Mouse (Mus musculus) bone marrow macrophage, adult 2 months (primary cell): Measurements from ENCODE around the gene Spg21. TPM values are rescaled to one million over a fixed set of nuclear protein-coding genes. Genes with fewer than 3 reads are reported as not detected.
A peak's percentile ranks its signal among the peaks of the same experiment; 100 is the strongest.

Experiments
- H3K27ac ChIP-seq: 2 replicates; pipeline ENCODE4 v1.5.1; 2012; ENCODE audit warnings: low read depth, low read length; ENCODE audit not compliant: insufficient read depth
- H3K4me1 ChIP-seq: 2 replicates; pipeline ENCODE4 v1.6.1; 2012; ENCODE audit warnings: low read length; ENCODE audit not compliant: control insufficient read depth, insufficient read depth
- H3K4me3 ChIP-seq: 2 replicates; pipeline ENCODE4 v1.5.1; 2012; ENCODE audit warnings: mild to moderate bottlenecking, low read length, moderate library complexity; ENCODE audit not compliant: insufficient read depth
- CTCF ChIP-seq: IDR thresholded peaks from 2 replicates; pipeline ENCODE4 v1.5.1; 2012; ENCODE audit warnings: low read depth, mild to moderate bottlenecking, low read length, moderate library complexity
- POLR2A ChIP-seq: IDR thresholded peaks from 2 replicates; pipeline ENCODE4 v1.6.1; 2012; ENCODE audit warnings: mild to moderate bottlenecking, low read depth, low read length, borderline replicate concordance
- polyA plus RNA-seq: library from polyadenylated mRNA; stranded (reverse); fragments of >200 nt; gene quantifications from 2 replicates; pipeline ENCODE4 v1.2.4, GENCODE M21; 2012; ENCODE audit not compliant: missing spikeins, insufficient read depth, insufficient read length

Gene Spg21
- polyA plus RNA-seq: 95.1 and 104 TPM in 2 replicates

GRCm38 (mm10) chr9:65460732-65461442 is at the start of gene Spg21:
Gene Spg21 (plus strand): TSS chr9:65460947.
- H3K4me3 ChIP-seq: peak within 1 kb of the TSS; percentile 91
- H3K4me1 ChIP-seq: peaks cover 30% of the 10 kb centered on the region
- peak within 1 kb of the TSS; percentile 94 for H3K27ac ChIP-seq
- TF ChIP-seq CTCF: no peak
- no peak for TF ChIP-seq POLR2A

- H3K4me1 ChIP-seq: no peaks in the 10 kb centered on the region
- TF ChIP-seq POLR2A (no peak), CTCF (no peak)
- no peak overlapping the region for H3K27ac ChIP-seq
- no peak overlapping the region for H3K4me3 ChIP-seq
Observed at GRCm38 (mm10) chr9:65411326-65411725, 49.4 kb upstream of the Spg21 start.

DNA sequence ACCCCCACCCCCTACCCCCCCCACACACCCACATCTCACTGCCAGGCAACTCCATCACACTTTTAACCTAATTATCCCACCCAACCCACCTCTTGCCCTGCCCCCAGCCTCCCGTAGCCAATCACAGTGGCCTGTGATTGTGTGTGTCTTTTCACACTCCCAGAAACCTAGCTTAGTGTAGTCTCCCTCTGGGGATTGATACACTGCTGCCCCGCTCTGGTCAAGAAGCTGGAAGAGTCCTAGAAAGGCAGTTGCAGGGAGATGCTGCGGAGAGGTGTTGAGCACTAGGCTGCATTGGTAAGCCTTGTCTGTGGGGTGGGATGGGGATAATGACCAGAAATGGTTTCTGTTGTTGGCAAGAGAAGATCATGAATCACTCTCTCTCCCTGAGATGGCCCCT is 43.0 kb upstream of the Spg21 start:
- TF ChIP-seq POLR2A (no peak), CTCF (no peak)
- no peak overlapping the region for H3K27ac ChIP-seq
- no peaks in the 10 kb centered on the region for H3K4me1 ChIP-seq
- H3K4me3 ChIP-seq: no peak overlapping the region

DNA sequence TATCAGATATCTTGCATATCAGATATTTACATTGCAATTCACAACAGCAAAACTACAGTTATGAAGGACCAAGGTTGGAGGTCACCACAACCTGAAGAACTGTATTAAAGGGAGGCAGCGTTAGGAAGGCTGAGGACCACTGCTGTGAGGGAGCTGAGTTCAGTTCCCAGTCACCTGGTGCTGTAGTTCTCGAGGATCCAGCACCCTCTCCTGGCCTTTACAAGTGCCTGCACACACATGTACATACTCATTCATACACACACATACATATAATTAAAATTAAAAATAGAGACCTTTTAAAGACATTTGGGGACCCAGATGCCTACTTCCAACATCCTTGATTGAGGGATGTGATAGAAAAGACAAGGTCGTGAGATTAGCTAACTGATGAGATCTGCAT is 41.1 kb upstream of the Spg21 start:
- TF ChIP-seq POLR2A (no peak), CTCF (no peak)
- Histone ChIP-seq H3K27ac (no peak overlapping the region), H3K4me1 (peaks cover 4% of the 10 kb centered on the region), H3K4me3 (no peak overlapping the region)

GRCm38 (mm10) chr9:65422760-65423501 is 37.8 kb upstream of the Spg21 start, which contains the start of gene Slc51b:
Gene Slc51b (minus strand): TSS chr9:65422955.
- peaks cover 7% of the 10 kb centered on the region for H3K4me1 ChIP-seq
- no peak within 1 kb of the TSS for H3K4me3 ChIP-seq
- H3K27ac ChIP-seq: no peak within 1 kb of the TSS
- TF ChIP-seq CTCF (no peak), POLR2A (no peak)

DNA sequence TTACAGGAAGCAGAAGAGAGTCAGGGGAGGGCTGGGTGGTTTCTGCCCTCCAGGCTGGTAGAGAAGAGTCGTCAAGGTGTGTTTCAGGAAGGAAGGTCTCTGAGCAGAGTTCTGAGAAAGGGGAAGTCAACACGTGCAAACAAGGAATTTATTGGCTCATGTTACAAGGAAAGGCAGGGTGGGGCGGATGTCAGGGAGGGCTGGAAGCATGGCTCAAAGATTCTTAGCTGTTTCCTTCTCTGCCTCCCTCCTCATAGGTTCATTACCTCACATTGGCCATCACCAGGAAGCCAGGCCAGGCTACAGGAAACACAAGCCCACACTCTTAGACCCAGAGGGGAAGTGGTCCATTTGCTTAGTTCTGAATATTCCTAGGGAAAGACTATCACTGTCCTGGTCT is 36.4 kb upstream of the Spg21 start:
- TF ChIP-seq POLR2A (no peak), CTCF (no peak)

GRCm38 (mm10) chr9:65427511-65427910 is 33.2 kb upstream of the Spg21 start:
- Histone ChIP-seq H3K4me1 (peaks cover 7% of the 10 kb centered on the region), H3K27ac (no peak overlapping the region), H3K4me3 (no peak overlapping the region)
- TF ChIP-seq CTCF: no peak
- no peak for TF ChIP-seq POLR2A

More for the DNA sequence above, 36.4 kb upstream of the Spg21 start:
- Histone ChIP-seq H3K27ac (no peak overlapping the region), H3K4me1 (peaks cover 7% of the 10 kb centered on the region), H3K4me3 (no peak overlapping the region)

DNA sequence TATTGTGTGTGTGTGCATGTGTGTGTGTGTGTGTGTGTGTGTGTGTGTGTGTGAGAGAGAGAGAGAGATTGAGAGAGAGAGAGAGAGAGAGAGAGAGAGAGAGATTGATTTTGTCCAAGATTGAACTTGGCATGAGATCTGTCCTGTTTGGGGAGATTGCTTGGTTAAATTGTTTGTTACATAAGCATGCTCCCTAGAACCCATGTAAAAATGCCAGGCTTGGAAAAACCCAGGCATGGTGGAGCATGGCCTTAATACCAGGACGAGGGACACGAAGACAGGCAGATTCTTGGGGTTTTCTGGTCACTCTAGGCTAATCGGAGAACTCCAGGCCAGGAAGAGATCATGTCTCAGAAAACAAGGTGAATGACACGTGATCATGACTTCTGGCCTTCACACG is 32.7 kb upstream of the Spg21 start:
- TF ChIP-seq CTCF (no peak), POLR2A (no peak)
- Histone ChIP-seq H3K4me1 (peaks cover 7% of the 10 kb centered on the region), H3K27ac (no peak overlapping the region), H3K4me3 (no peak overlapping the region)

- no peak overlapping the region for H3K4me3 ChIP-seq
- TF ChIP-seq CTCF: no peak
- no peak for TF ChIP-seq POLR2A
- no peak overlapping the region for H3K27ac ChIP-seq
- H3K4me1 ChIP-seq: peaks cover 6% of the 10 kb centered on the region; the same call in 1 of the 2 replicates
Observed at GRCm38 (mm10) chr9:65430401-65430800, 30.3 kb upstream of the Spg21 start.

DNA sequence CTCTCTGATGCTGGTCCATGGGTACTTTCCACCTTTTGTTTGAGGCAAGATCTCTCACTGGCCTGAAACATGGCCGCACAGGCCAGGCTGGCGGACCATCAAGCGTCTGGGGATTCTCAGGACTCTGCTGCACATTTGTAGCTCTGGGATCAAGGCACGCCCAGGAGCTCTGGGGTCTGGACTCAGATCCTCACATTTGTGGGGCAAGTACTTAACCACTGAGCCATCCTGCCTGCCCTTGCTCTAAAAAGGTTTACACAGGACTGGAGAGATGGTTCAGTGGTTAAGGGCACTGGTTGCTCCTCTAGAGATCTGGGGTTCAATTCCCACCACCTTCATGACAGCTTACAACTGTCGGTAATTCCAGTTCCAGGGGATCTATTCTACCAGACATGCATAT is 29.8 kb upstream of the Spg21 start:
- TF ChIP-seq CTCF: no peak
- TF ChIP-seq POLR2A: no peak
- Histone ChIP-seq H3K4me3 (no peak overlapping the region), H3K4me1 (peaks cover 6% of the 10 kb centered on the region; the same call in 1 of the 2 replicates), H3K27ac (no peak overlapping the region)
